Mouse (Mus musculus) stomach, embryonic 16.5 days (tissue): ENCODE data around the gene Rsrc2. TPM values are rescaled to one million over a fixed set of nuclear protein-coding genes. Genes with fewer than 3 reads are reported as not detected.
"Not testable (repeated sequence)": the region's sequence is repeated elsewhere in the genome, so short reads cannot be mapped to it uniquely, and the experiment has no call there.

Experiments
- ATAC-seq: fragments of 200-750 bp; cut with Nextera tagmentation; 2 replicates; pipeline ENCODE4 v1.8.0; 2017; ENCODE audit warnings: moderate number of reproducible peaks, moderate TSS enrichment; ENCODE audit not compliant: insufficient read depth, low FRiP score
- H3K27ac ChIP-seq: fragments of 300-500 bp; sonication (generic); 2 replicates; pipeline ENCODE4 v1.5.1; 2014; ENCODE audit warnings: low read length
- H3K27me3 ChIP-seq: fragments of 300-500 bp; sonication (generic); 2 replicates; pipeline ENCODE4 v1.6.1; 2014; ENCODE audit warnings: low read length, control low read depth, mixed read lengths; ENCODE audit not compliant: control insufficient read depth, insufficient read depth
- H3K36me3 ChIP-seq: fragments of 300-500 bp; sonication (generic); 2 replicates; pipeline ENCODE4 v1.6.1; 2014; ENCODE audit warnings: low read length; ENCODE audit not compliant: control insufficient read depth, insufficient read depth
- H3K4me1 ChIP-seq: fragments of 300-500 bp; sonication (generic); 2 replicates; pipeline ENCODE4 v1.6.1; 2014; ENCODE audit warnings: low read length, control low read depth, mixed read lengths; ENCODE audit not compliant: control insufficient read depth, insufficient read depth
- H3K4me2 ChIP-seq: fragments of 300-500 bp; sonication (generic); 2 replicates; pipeline ENCODE4 v1.6.1; 2014; ENCODE audit warnings: low read depth, low read length, mixed read lengths
- H3K4me3 ChIP-seq: fragments of 300-500 bp; sonication (generic); replicated peaks from 2 replicates; pipeline ENCODE4 v1.5.1; 2014; ENCODE audit warnings: mild to moderate bottlenecking, low read length
- H3K9ac ChIP-seq: fragments of 300-500 bp; sonication (generic); 2 replicates; pipeline ENCODE4 v1.6.1; 2014; ENCODE audit warnings: low read length
- H3K9me3 ChIP-seq: fragments of 300-500 bp; sonication (generic); replicated peaks from 2 replicates; pipeline ENCODE4 v1.6.1; 2016; ENCODE audit warnings: low read length, control low read depth; ENCODE audit not compliant: control insufficient read depth
- WGBS: fragments of 180-500 bp; shearing (Covaris S2); extraction: QIAGEN DNeasy Blood & Tissue Kit; methylation state at CpG from one replicate; pipeline ENCODE4 v1.1.7; 2014; 5-methylcytosine and 5-hydroxymethylcytosine counted together
- polyA plus RNA-seq: library from polyadenylated mRNA; unstranded; fragments of >200 nt; fragmentation: Nextera tagmentation; extraction: Ambion mirVana; gene quantifications from 2 replicates; pipeline ENCODE4 v1.2.1, GENCODE M21; 2015

Gene Rsrc2
- polyA plus RNA-seq, 1 experiment from 2014 or later: 105 TPM

- Histone ChIP-seq H3K4me1 (peaks cover 21% of the 10 kb centered on the region), H3K27ac (peak overlapping the region; percentile 100), H3K9me3 (no peaks in the 10 kb centered on the region), H3K4me2 (peak overlapping the region; percentile 78), H3K27me3 (no peaks in the 10 kb centered on the region), H3K36me3 (peaks cover 12% of the 10 kb centered on the region), H3K4me3 (peak overlapping the region; percentile 87), H3K9ac (peak overlapping the region; percentile 79)
- ATAC-seq: no peak; the same call in 1 of the 2 replicates
- under 1% methylated on average over 18 of the region's 18 CpGs for whole genome bisulfite sequencing
Observed at GRCm38 (mm10) chr5:123748339-123749064, 712 bp downstream of the Rsrc2 start.

GRCm38 (mm10) chr5:123747604-123748003 is 1.6 kb downstream of the Rsrc2 start:
- H3K4me3 ChIP-seq: peak overlapping the region; percentile 87
- peak overlapping the region; percentile 58 for H3K9ac ChIP-seq
- H3K4me1 ChIP-seq: peaks cover 21% of the 10 kb centered on the region
- 9% methylated on average over 7 of the region's 7 CpGs for WGBS
- H3K4me2 ChIP-seq: peak overlapping the region; percentile 78
- peaks cover 16% of the 10 kb centered on the region for H3K36me3 ChIP-seq
- H3K27ac ChIP-seq: no peak overlapping the region
- no peaks in the 10 kb centered on the region for H3K27me3 ChIP-seq
- ATAC-seq: no peak
- no peaks in the 10 kb centered on the region for H3K9me3 ChIP-seq

- Histone ChIP-seq H3K4me3 (no peak overlapping the region; the same call in 1 of the 2 replicates), H3K9me3 (no peaks in the 10 kb centered on the region), H3K27me3 (no peaks in the 10 kb centered on the region), H3K4me1 (peaks cover 21% of the 10 kb centered on the region), H3K4me2 (peak overlapping the region; percentile 78), H3K9ac (no peak overlapping the region), H3K36me3 (peaks cover 16% of the 10 kb centered on the region), H3K27ac (no peak overlapping the region; the same call in 1 of the 2 replicates)
- ATAC-seq: no peak
Observed at GRCm38 (mm10) chr5:123746253-123746652, 3.0 kb downstream of the Rsrc2 start.

GRCm38 (mm10) chr5:123744358-123744757 is 4.9 kb downstream of the Rsrc2 start:
- ATAC-seq: no peak

GRCm38 (mm10) chr5:123730981-123731380 is 18.2 kb downstream of the Rsrc2 start:
- no peak overlapping the region for H3K9ac ChIP-seq
- 89% methylated on average over 2 of the region's 2 CpGs for WGBS
- H3K27ac ChIP-seq: no peak overlapping the region
- no peaks in the 10 kb centered on the region for H3K27me3 ChIP-seq
- no peaks in the 10 kb centered on the region for H3K4me1 ChIP-seq
- H3K9me3 ChIP-seq: no peaks in the 10 kb centered on the region
- H3K36me3 ChIP-seq: peaks cover 40% of the 10 kb centered on the region
- no peak overlapping the region for H3K4me2 ChIP-seq
- no peak overlapping the region for H3K4me3 ChIP-seq
- ATAC-seq: no peak

More at GRCm38 (mm10) chr5:123744358-123744757, 4.9 kb downstream of the Rsrc2 start:
- WGBS: 75% methylated on average over 2 of the region's 2 CpGs
- H3K4me3 ChIP-seq: no peak overlapping the region
- no peak overlapping the region for H3K27ac ChIP-seq
- peaks cover 14% of the 10 kb centered on the region for H3K4me1 ChIP-seq
- H3K27me3 ChIP-seq: no peaks in the 10 kb centered on the region
- H3K4me2 ChIP-seq: no peak overlapping the region
- H3K36me3 ChIP-seq: peaks cover 20% of the 10 kb centered on the region
- H3K9ac ChIP-seq: no peak overlapping the region
- H3K9me3 ChIP-seq: no peaks in the 10 kb centered on the region

GRCm38 (mm10) chr5:123723816-123724215 is 25.4 kb downstream of the Rsrc2 start:
- not testable (repeated sequence) for H3K9ac ChIP-seq, H3K4me2 ChIP-seq, ATAC-seq, H3K36me3 ChIP-seq, H3K27me3 ChIP-seq, H3K27ac ChIP-seq, H3K9me3 ChIP-seq, H3K4me3 ChIP-seq, H3K4me1 ChIP-seq
- WGBS: 85% methylated on average over 7 of the region's 7 CpGs

GRCm38 (mm10) chr5:123720328-123721311 is 28.6 kb downstream of the Rsrc2 start, which contains the start of gene Zcchc8:
Zcchc8 (minus strand) TSS chr5:123721100.
- peak; percentile 100 for ATAC-seq
- H3K4me1 ChIP-seq: peaks cover 13% of the 10 kb centered on the region
- H3K27me3 ChIP-seq: no peaks in the 10 kb centered on the region
- H3K4me2 ChIP-seq: peak within 1 kb of the TSS; percentile 78
- H3K4me3 ChIP-seq: peak within 1 kb of the TSS; percentile 77
- peak within 1 kb of the TSS; percentile 80 for H3K27ac ChIP-seq
- H3K36me3 ChIP-seq: peaks cover 4% of the 10 kb centered on the region; the same call in 1 of the 2 replicates
- peak within 1 kb of the TSS; percentile 86 for H3K9ac ChIP-seq
- no peaks in the 10 kb centered on the region for H3K9me3 ChIP-seq
- WGBS: under 1% methylated on average over 83 of the region's 83 CpGs

- ATAC-seq: no peak
- Histone ChIP-seq H3K4me1 (peaks cover 15% of the 10 kb centered on the region), H3K36me3 (peaks cover 38% of the 10 kb centered on the region), H3K4me3 (no peak overlapping the region), H3K27ac (no peak overlapping the region), H3K9ac (no peak overlapping the region), H3K9me3 (no peaks in the 10 kb centered on the region), H3K4me2 (no peak overlapping the region), H3K27me3 (no peaks in the 10 kb centered on the region)
- 77% methylated on average over 4 of the region's 4 CpGs for WGBS
Observed at GRCm38 (mm10) chr5:123714622-123715021, 34.6 kb downstream of the Rsrc2 start.

GRCm38 (mm10) chr5:123713782-123714181 is 35.4 kb downstream of the Rsrc2 start:
- WGBS: 89% methylated on average over 6 of the region's 6 CpGs
- Histone ChIP-seq H3K9me3 (no peaks in the 10 kb centered on the region), H3K4me2 (no peak overlapping the region), H3K4me3 (no peak overlapping the region), H3K36me3 (peaks cover 38% of the 10 kb centered on the region), H3K27me3 (no peaks in the 10 kb centered on the region), H3K4me1 (peaks cover 13% of the 10 kb centered on the region), H3K9ac (no peak overlapping the region), H3K27ac (no peak overlapping the region)
- no peak for ATAC-seq
